Mouse (Mus musculus): Measurements from ENCODE around the gene Tph1. TPM values are rescaled to one million over a fixed set of nuclear protein-coding genes. Genes with fewer than 3 reads are reported as not detected.

The Tph1 gene
- polyA plus RNA-seq (2017; shearing (Covaris generic)) = not detected

GRCm38 (mm10) chr7:46672160-46672672 lies at the start of gene Tph1:
Tph1 (minus strand) TSS chr7:46672537.

GRCm38 (mm10) chr7:46715600-46715999 lies 43.3 kb upstream of the Tph1 start, which contains the start of gene Saa3:
Saa3 (minus strand) TSS chr7:46715700.

GRCm38 (mm10) chr7:46710390-46710844 lies 38.1 kb upstream of the Tph1 start, which contains the start of gene Saal1:
Saal1 (minus strand) TSS chr7:46710680.

GRCm38 (mm10) chr7:46639692-46640031 lies 32.7 kb downstream of the Tph1 start, which contains the start of gene Sergef:
Sergef (minus strand) TSS chr7:46639807.

Other genes starting within 250 kb of the Tph1 start
- gene Sergef, start 32.7 kb downstream of the Tph1 start, polyA plus RNA-seq (2017; shearing (Covaris generic)) = 19.9 TPM
- gene Saal1, start 38.1 kb upstream of the Tph1 start, polyA plus RNA-seq (2017; shearing (Covaris generic)) = 13.6 TPM
- not detected for gene Saa3, start 43.2 kb upstream of the Tph1 start, polyA plus RNA-seq (2017; shearing (Covaris generic))
- not detected for gene Saa4, start 60.1 kb upstream of the Tph1 start, polyA plus RNA-seq (2017; shearing (Covaris generic))
- 0.51 TPM for gene Saa1, start 70.4 kb upstream of the Tph1 start, polyA plus RNA-seq (2017; shearing (Covaris generic))
- not detected for gene Saa2, start 79.3 kb upstream of the Tph1 start, polyA plus RNA-seq (2017; shearing (Covaris generic))
- gene Hps5, start 123.5 kb upstream of the Tph1 start, polyA plus RNA-seq (2017; shearing (Covaris generic)) = 36.6 TPM
- 45.1 TPM for gene Gtf2h1, start 123.6 kb upstream of the Tph1 start, polyA plus RNA-seq (2017; shearing (Covaris generic))
- 980 TPM for gene Ldha, start 168.9 kb upstream of the Tph1 start, polyA plus RNA-seq (2017; shearing (Covaris generic))
- gene Ldhc, start 188.7 kb upstream of the Tph1 start, polyA plus RNA-seq (2017; shearing (Covaris generic)) = not detected
- gene Tsg101, start 247.4 kb upstream of the Tph1 start, polyA plus RNA-seq (2017; shearing (Covaris generic)) = 113 TPM